Mouse (Mus musculus) CD4-positive helper T cell, adult 2 months (primary cell): ENCODE results near the gene Mybpc2.

ENCODE experiments used
- DNase-seq: peaks from one replicate; pipeline ENCODE4 v3.0.0-alpha.2; 2012; ENCODE audit warnings: low read depth, missing footprints, low spot score

Gene Mybpc2

GRCm38 (mm10) chr7:44524502-44524901, at the start of gene Mybpc2:
TSS of gene Mybpc2 (minus strand) at chr7:44524656.
- no peak for DNase-seq

- no peak for DNase-seq
Observed at GRCm38 (mm10) chr7:44572956-44573484, 48.6 kb upstream of the Mybpc2 start.

GRCm38 (mm10) chr7:44572213-44572701, 47.8 kb upstream of the Mybpc2 start, which contains the start of gene Napsa:
TSS of gene Napsa (plus strand) at chr7:44572380.
- no peak for DNase-seq

GRCm38 (mm10) chr7:44571811-44572210, 47.4 kb upstream of the Mybpc2 start:
- no peak for DNase-seq

GRCm38 (mm10) chr7:44570989-44571388, 46.5 kb upstream of the Mybpc2 start:
- no peak for DNase-seq

GRCm38 (mm10) chr7:44568803-44569202, 44.3 kb upstream of the Mybpc2 start:
- DNase-seq, result no peak

- no peak for DNase-seq
Observed at GRCm38 (mm10) chr7:44565414-44565813, 41.0 kb upstream of the Mybpc2 start.

GRCm38 (mm10) chr7:44564486-44564885, 40.0 kb upstream of the Mybpc2 start:
- no peak for DNase-seq

- DNase-seq, result no peak
Observed at GRCm38 (mm10) chr7:44563284-44563683, 38.8 kb upstream of the Mybpc2 start.

- peak; percentile 85 for DNase-seq
Observed at GRCm38 (mm10) chr7:44560435-44561400, 36.3 kb upstream of the Mybpc2 start.

GRCm38 (mm10) chr7:44557629-44558028, 33.2 kb upstream of the Mybpc2 start:
- DNase-seq, result no peak

- peak; percentile 98 for DNase-seq
Observed at GRCm38 (mm10) chr7:44553826-44554225, 29.4 kb upstream of the Mybpc2 start, which contains the start of gene Nr1h2. TSS of gene Nr1h2 (minus strand) at chr7:44553951.

- peak; percentile 86 for DNase-seq
Observed at GRCm38 (mm10) chr7:44553196-44553764, 28.8 kb upstream of the Mybpc2 start.

- DNase-seq, result no peak
Observed at GRCm38 (mm10) chr7:44552141-44552908, 27.9 kb upstream of the Mybpc2 start.

- DNase-seq, result no peak
Observed at GRCm38 (mm10) chr7:44551731-44552130, 27.3 kb upstream of the Mybpc2 start.

GRCm38 (mm10) chr7:44551301-44551700, 26.8 kb upstream of the Mybpc2 start:
- DNase-seq, result no peak

- DNase-seq, result no peak
Observed at GRCm38 (mm10) chr7:44550409-44550678, 25.9 kb upstream of the Mybpc2 start.

GRCm38 (mm10) chr7:44549621-44550408, 25.4 kb upstream of the Mybpc2 start:
- no peak for DNase-seq

- DNase-seq, result peak; percentile 99
Observed at GRCm38 (mm10) chr7:44548497-44549087, 24.1 kb upstream of the Mybpc2 start, which contains the start of gene Pold1. TSS of gene Pold1 (minus strand) at chr7:44548849.

- peak; percentile 22 for DNase-seq
Observed at GRCm38 (mm10) chr7:44547725-44548124, 23.3 kb upstream of the Mybpc2 start.
